Mouse (Mus musculus): ENCODE data around the gene Cdc37.

DNA sequence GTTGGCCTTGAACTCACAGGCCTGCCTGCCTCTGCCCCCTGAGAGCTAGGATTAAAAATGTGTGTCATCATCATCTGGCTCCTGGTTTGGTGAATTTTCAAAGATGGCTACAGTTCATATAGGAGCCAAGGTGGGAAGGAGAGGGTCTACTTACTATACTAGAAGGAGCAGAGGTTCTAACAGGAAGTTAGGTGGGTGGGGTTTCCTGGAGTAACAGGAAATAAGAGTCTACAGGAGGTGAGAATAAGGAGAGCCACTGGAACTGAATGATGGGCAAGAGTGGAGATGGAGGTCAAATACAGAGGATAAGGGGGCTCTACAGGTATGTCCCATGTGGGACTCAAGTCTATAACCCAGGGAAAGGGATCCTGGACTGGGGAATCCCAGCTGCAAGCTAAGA, 1.4 kb downstream of the Cdc37 start:
- TF ChIP-seq CTCF (IDR thresholded peaks at IDR 0.05; ENCODE audit: low read depth): no peak
- TF ChIP-seq EP300 (optimal IDR thresholded peaks at IDR 0.05): no peak

All from stomach, postnatal 0 days (tissue).